Mouse (Mus musculus): ENCODE measurements around the gene Bdh1. TPM values are rescaled to one million over a fixed set of nuclear protein-coding genes. Genes with fewer than 3 reads are reported as not detected.

Bdh1 gene
- total and polyA plus RNA-seq, 2 experiments from 2014 or later = 4.2 to 9.5 TPM

GRCm38 (mm10) chr16:31458229-31458918 is 36.3 kb downstream of the Bdh1 start:
- ATAC-seq (ENCODE audit: insufficient read depth, low read depth) = peak; percentile 68
- no peaks in the 10 kb centered on the region for H3K9me3 ChIP-seq (replicated peaks; ENCODE audit: control insufficient read depth, low read length)
- 5% methylated on average over 17 of the region's 17 CpGs for WGBS
- no peaks in the 10 kb centered on the region for H3K4me1 ChIP-seq (ENCODE audit: control insufficient read depth, insufficient read depth)
- TF ChIP-seq EP300 (IDR thresholded peaks at IDR 0.05; ENCODE audit: low read depth) (no peak), CTCF (IDR thresholded peaks at IDR 0.05; ENCODE audit: low read depth) (peak; percentile 86)
- H3K27ac ChIP-seq (ENCODE audit: low read depth) = no peak overlapping the region
- 0 out of 2 replicates have a peak, but pooled peaks cover 10% of the 10 kb centered on the region for H3K27me3 ChIP-seq (ENCODE audit: control insufficient read depth, insufficient read depth, low read length)
- peak; percentile 49 for DNase-seq (ENCODE audit: low spot score)
- H3K9ac ChIP-seq (replicated peaks; ENCODE audit: low read depth, low read length) = peak overlapping the region; percentile 55
- no peaks in the 10 kb centered on the region for H3K36me3 ChIP-seq (replicated peaks; ENCODE audit: control insufficient read depth, insufficient read depth, low read length)
- peak overlapping the region; percentile 49 for H3K4me3 ChIP-seq (ENCODE audit: low read depth, low read length)
- H3K4me2 ChIP-seq (ENCODE audit: low read depth, low read length) = peak overlapping the region; percentile 68

- Histone ChIP-seq H3K4me3 (ENCODE audit: low read depth, low read length) (no peak overlapping the region), H3K9ac (replicated peaks; ENCODE audit: low read depth, low read length) (no peak overlapping the region), H3K4me1 (ENCODE audit: control insufficient read depth, insufficient read depth) (no peaks in the 10 kb centered on the region), H3K27ac (ENCODE audit: low read depth) (no peak overlapping the region), H3K36me3 (replicated peaks; ENCODE audit: control insufficient read depth, insufficient read depth, low read length) (no peaks in the 10 kb centered on the region), H3K27me3 (ENCODE audit: control insufficient read depth, insufficient read depth, low read length) (0 out of 2 replicates have a peak, but pooled peaks cover 10% of the 10 kb centered on the region), H3K4me2 (ENCODE audit: low read depth, low read length) (no peak overlapping the region), H3K9me3 (replicated peaks; ENCODE audit: control insufficient read depth, low read length) (no peaks in the 10 kb centered on the region)
- no peak for TF ChIP-seq CTCF (IDR thresholded peaks at IDR 0.05; ENCODE audit: low read depth)
- no peak for TF ChIP-seq EP300 (IDR thresholded peaks at IDR 0.05; ENCODE audit: low read depth)
- DNase-seq (ENCODE audit: low spot score) = no peak
- no peak for ATAC-seq (ENCODE audit: insufficient read depth, low read depth)
- 32% methylated on average over 10 of the region's 10 CpGs for whole genome bisulfite sequencing
Observed at GRCm38 (mm10) chr16:31459968-31460461, 37.9 kb downstream of the Bdh1 start.

DNA sequence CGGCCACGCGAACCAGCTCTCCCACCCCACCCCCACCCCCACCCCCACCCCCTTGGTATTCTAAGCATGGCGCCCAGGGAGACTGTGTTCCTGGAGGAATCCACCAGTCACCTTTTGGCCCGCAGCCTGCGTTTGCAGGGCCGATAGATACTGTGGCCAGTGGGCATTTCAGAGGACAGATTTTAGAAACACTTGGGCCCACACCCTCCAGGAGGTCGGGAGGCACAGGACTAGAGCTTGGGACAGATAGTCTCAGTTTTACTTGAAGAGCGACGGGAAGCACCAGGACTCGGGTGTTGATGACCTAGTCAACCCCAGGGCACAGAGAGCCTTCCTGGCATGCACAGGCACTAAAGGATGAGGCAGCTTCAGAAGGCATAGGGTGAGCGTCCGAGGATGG is 38.4 kb downstream of the Bdh1 start:
- no peak overlapping the region for H3K4me3 ChIP-seq (ENCODE audit: low read depth, low read length)
- H3K9me3 ChIP-seq (replicated peaks; ENCODE audit: control insufficient read depth, low read length) = no peaks in the 10 kb centered on the region
- no peak overlapping the region for H3K4me2 ChIP-seq (ENCODE audit: low read depth, low read length)
- DNase-seq (ENCODE audit: low spot score) = no peak
- no peak overlapping the region for H3K27ac ChIP-seq (ENCODE audit: low read depth)
- WGBS = 46% methylated on average over 13 of the region's 13 CpGs
- 0 out of 2 replicates have a peak, but pooled peaks cover 10% of the 10 kb centered on the region for H3K27me3 ChIP-seq (ENCODE audit: control insufficient read depth, insufficient read depth, low read length)
- ATAC-seq (ENCODE audit: insufficient read depth, low read depth) = no peak
- H3K36me3 ChIP-seq (replicated peaks; ENCODE audit: control insufficient read depth, insufficient read depth, low read length) = no peaks in the 10 kb centered on the region
- TF ChIP-seq CTCF (IDR thresholded peaks at IDR 0.05; ENCODE audit: low read depth) = no peak
- TF ChIP-seq EP300 (IDR thresholded peaks at IDR 0.05; ENCODE audit: low read depth) = no peak
- H3K4me1 ChIP-seq (ENCODE audit: control insufficient read depth, insufficient read depth) = no peaks in the 10 kb centered on the region
- no peak overlapping the region for H3K9ac ChIP-seq (replicated peaks; ENCODE audit: low read depth, low read length)

DNA sequence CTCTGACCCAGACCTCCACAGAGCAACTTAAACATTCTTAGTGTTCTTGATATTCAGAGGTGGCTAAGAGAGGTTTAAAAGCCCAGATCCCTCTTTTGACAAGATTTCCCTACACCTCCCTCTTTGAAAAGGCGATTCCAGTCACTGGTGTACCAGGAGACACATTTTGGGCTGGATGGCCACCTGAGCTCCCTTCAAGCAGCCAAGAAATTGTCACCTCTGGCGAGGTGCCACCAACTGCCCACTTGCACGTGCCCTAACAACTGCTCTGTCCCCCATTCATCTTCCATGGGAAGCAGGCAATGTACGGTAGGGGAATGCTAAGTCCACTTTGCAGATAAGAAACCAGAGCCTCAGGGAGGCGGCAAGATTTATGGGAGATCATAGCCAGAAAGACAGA is 39.0 kb downstream of the Bdh1 start:
- no peak for DNase-seq (ENCODE audit: low spot score)

GRCm38 (mm10) chr16:31462113-31462687 is 40.1 kb downstream of the Bdh1 start:
- Histone ChIP-seq H3K9me3 (replicated peaks; ENCODE audit: control insufficient read depth, low read length) (no peaks in the 10 kb centered on the region), H3K9ac (replicated peaks; ENCODE audit: low read depth, low read length) (no peak overlapping the region), H3K4me1 (ENCODE audit: control insufficient read depth, insufficient read depth) (no peaks in the 10 kb centered on the region), H3K27ac (ENCODE audit: low read depth) (no peak overlapping the region), H3K4me3 (ENCODE audit: low read depth, low read length) (no peak overlapping the region), H3K36me3 (replicated peaks; ENCODE audit: control insufficient read depth, insufficient read depth, low read length) (no peaks in the 10 kb centered on the region), H3K4me2 (ENCODE audit: low read depth, low read length) (no peak overlapping the region), H3K27me3 (ENCODE audit: control insufficient read depth, insufficient read depth, low read length) (0 out of 2 replicates have a peak, but pooled peaks cover 10% of the 10 kb centered on the region)
- 22% methylated on average over 12 of the region's 12 CpGs for WGBS
- ATAC-seq (ENCODE audit: insufficient read depth, low read depth) (no peak), DNase-seq (ENCODE audit: low spot score) (no peak)
- TF ChIP-seq CTCF (IDR thresholded peaks at IDR 0.05; ENCODE audit: low read depth) (no peak), EP300 (IDR thresholded peaks at IDR 0.05; ENCODE audit: low read depth) (no peak)

More for the DNA sequence above, 39.0 kb downstream of the Bdh1 start:
- no peak overlapping the region for H3K27ac ChIP-seq (ENCODE audit: low read depth)
- no peaks in the 10 kb centered on the region for H3K9me3 ChIP-seq (replicated peaks; ENCODE audit: control insufficient read depth, low read length)
- no peak overlapping the region for H3K9ac ChIP-seq (replicated peaks; ENCODE audit: low read depth, low read length)
- H3K4me1 ChIP-seq (ENCODE audit: control insufficient read depth, insufficient read depth) = no peaks in the 10 kb centered on the region
- H3K36me3 ChIP-seq (replicated peaks; ENCODE audit: control insufficient read depth, insufficient read depth, low read length) = no peaks in the 10 kb centered on the region
- 68% methylated on average over 5 of the region's 5 CpGs for WGBS
- H3K4me3 ChIP-seq (ENCODE audit: low read depth, low read length) = no peak overlapping the region
- ATAC-seq (ENCODE audit: insufficient read depth, low read depth) = no peak
- TF ChIP-seq EP300 (IDR thresholded peaks at IDR 0.05; ENCODE audit: low read depth) (no peak), CTCF (IDR thresholded peaks at IDR 0.05; ENCODE audit: low read depth) (no peak)
- 0 out of 2 replicates have a peak, but pooled peaks cover 10% of the 10 kb centered on the region for H3K27me3 ChIP-seq (ENCODE audit: control insufficient read depth, insufficient read depth, low read length)
- no peak overlapping the region for H3K4me2 ChIP-seq (ENCODE audit: low read depth, low read length)

Data from heart, postnatal 0 days (tissue).